Comparison of ENCODE assay signal across 9 mouse cellular contexts in genomic region chr11:81634360-81635350, GRCm38 (mm10).
A peak's percentile ranks its signal among the peaks of the same experiment; 100 is the strongest.
DNase-seq lines count a peak whose midpoint lies in the region; ATAC-seq and TF ChIP-seq lines count a peak whose summit lies in the region.
"Had no signal": no experiment of that assay in that cellular context is flagged by ENCODE, and none has a peak within 500 bp of the region (broad histone marks: within the 10 kb centered on the region; RNA-seq: fewer than 3 reads in every experiment).

No protein-coding gene starts in this region.

- peak; percentile 77; the same call in 1 of the 2 replicates for ATAC-seq in forebrain, postnatal 0 days
- ATAC-seq in midbrain, embryonic 14.5 days (ENCODE audit: low FRiP score, low TSS enrichment) = no peak

- 41% methylated on average over 25 of the region's 25 CpGs for WGBS in forebrain, postnatal 0 days
- 44% methylated on average over 25 of the region's 25 CpGs for WGBS in midbrain, embryonic 14.5 days

- TF ChIP-seq CTCF in E14TG2a.4 (conservative IDR thresholded peaks at IDR 0.05; ENCODE audit: low read length) = peak; percentile 99
- peak; percentile 89 for TF ChIP-seq CTCF in forebrain, postnatal 0 days (IDR thresholded peaks at IDR 0.05; ENCODE audit: low read depth)

- H3K27me3 ChIP-seq in E14TG2a.4 (ENCODE audit: insufficient read depth, low read length) = no peaks in the 10 kb centered on the region
- no peaks in the 10 kb centered on the region for H3K27me3 ChIP-seq in forebrain, postnatal 0 days (ENCODE audit: insufficient read depth, low read length)
- no peaks in the 10 kb centered on the region for H3K27me3 ChIP-seq in midbrain, embryonic 14.5 days (ENCODE audit: control insufficient read depth, insufficient read depth, low read length)

- H3K4me1 ChIP-seq in E14TG2a.4 (replicated peaks; ENCODE audit: low read depth, low read length) = peaks cover 5% of the 10 kb centered on the region
- no peaks in the 10 kb centered on the region for H3K4me1 ChIP-seq in forebrain, postnatal 0 days (ENCODE audit: insufficient read depth)
- no peaks in the 10 kb centered on the region for H3K4me1 ChIP-seq in midbrain, embryonic 14.5 days (ENCODE audit: control insufficient read depth, insufficient read depth, low read length)

- H3K9ac ChIP-seq in forebrain, postnatal 0 days = peak overlapping the region; percentile 42
- peak overlapping the region; percentile 41; the same call in 1 of the 2 replicates for H3K9ac ChIP-seq in midbrain, embryonic 14.5 days (replicated peaks; ENCODE audit: low read length)

- 0 out of 2 replicates have a peak, but pooled peaks cover 2% of the 10 kb centered on the region for H3K9me3 ChIP-seq in E14TG2a.4 (ENCODE audit: low read length)
- H3K9me3 ChIP-seq in forebrain, postnatal 0 days (ENCODE audit: low read length) = no peaks in the 10 kb centered on the region
- no peaks in the 10 kb centered on the region for H3K9me3 ChIP-seq in midbrain, embryonic 14.5 days (ENCODE audit: control insufficient read depth, low read length)

- intact Hi-C loops in gastrocnemius, postnatal 36 days (cut with DNase I) = loop anchor here (5.0 to 10.0 kb wide), 2 partner anchors 340 to 543 kb away; no protein-coding TSS in a partner anchor

- H3K36me3 ChIP-seq in E14TG2a.4 (ENCODE audit: insufficient read depth, low read length) = no peaks in the 10 kb centered on the region
- H3K36me3 ChIP-seq in forebrain, postnatal 0 days (ENCODE audit: insufficient read depth) = no peaks in the 10 kb centered on the region
- no peaks in the 10 kb centered on the region for H3K36me3 ChIP-seq in midbrain, embryonic 14.5 days (ENCODE audit: control insufficient read depth, insufficient read depth, low read length)
- H3K36me3 ChIP-seq: G1E had no signal

- no peak overlapping the region for H3K27ac ChIP-seq in forebrain, postnatal 0 days (ENCODE audit: low read depth, low read length)
- peak overlapping the region; percentile 58; the same call in 1 of the 2 replicates for H3K27ac ChIP-seq in midbrain, embryonic 14.5 days (replicated peaks; ENCODE audit: low read depth, low read length)

- peak overlapping the region; percentile 44 for H3K4me2 ChIP-seq in forebrain, postnatal 0 days (ENCODE audit: low read depth)
- peak overlapping the region; percentile 49 for H3K4me2 ChIP-seq in midbrain, embryonic 14.5 days (ENCODE audit: low read length)

- H3K4me3 ChIP-seq in E14TG2a.4 (replicated peaks; ENCODE audit: low read length) = no peak overlapping the region
- H3K4me3 ChIP-seq in forebrain, postnatal 0 days (ENCODE audit: low read depth, low read length) = no peak overlapping the region
- H3K4me3 ChIP-seq in midbrain, embryonic 14.5 days (replicated peaks; ENCODE audit: low read depth, low read length) = peak overlapping the region; percentile 16; the same call in 1 of the 2 replicates

- peak; percentile 49 for DNase-seq in gastrocnemius, postnatal 10 days
- no peak for DNase-seq in gastrocnemius, postnatal 36 days
- peak; percentile 48 to 66 for DNase-seq in cerebellum, adult 18-20 months
- DNase-seq in forebrain, postnatal 0 days = peak; percentile 93
- DNase-seq in layer of hippocampus, adult 9-11 months = peak; percentile 22
- DNase-seq in midbrain, embryonic 14.5 days = peak; percentile 93
- peak; percentile 39 for DNase-seq in thymus, postnatal 0 days (ENCODE audit: low spot score)

Comparison
In these comparisons a context has a peak if more than half of its experiments do, and no peak if none do; other contexts are left out.
1. DNase-seq: peak in gastrocnemius, postnatal 10 days (single experiment), cerebellum, adult 18-20 months (2 of 2), forebrain, postnatal 0 days (single experiment), layer of hippocampus, adult 9-11 months (single experiment), midbrain, embryonic 14.5 days (single experiment) and thymus, postnatal 0 days (single experiment); none in gastrocnemius, postnatal 36 days (0 of 2).